Mouse (Mus musculus) kidney, embryonic 16.5 days (tissue): Measurements from ENCODE around the gene Dbp. TPM values are rescaled to one million over a fixed set of nuclear protein-coding genes. Genes with fewer than 3 reads are reported as not detected.

Experiments used
- ATAC-seq: fragments of 200-750 bp; cut with Nextera tagmentation; 2 replicates; pipeline ENCODE4 v1.8.0; 2017; ENCODE audit warnings: moderate TSS enrichment; ENCODE audit not compliant: low FRiP score, low TSS enrichment
- H3K27ac ChIP-seq: fragments of 300-500 bp; sonication (generic); 2 replicates; pipeline ENCODE4 v1.5.1; 2014; ENCODE audit warnings: low read length
- H3K27me3 ChIP-seq: fragments of 300-500 bp; sonication (generic); 2 replicates; pipeline ENCODE4 v1.6.1; 2014; ENCODE audit warnings: low read length, control low read depth, mixed read lengths; ENCODE audit not compliant: insufficient read depth
- H3K36me3 ChIP-seq: fragments of 300-500 bp; sonication (generic); 2 replicates; pipeline ENCODE4 v1.6.1; 2014; ENCODE audit warnings: low read length, control low read depth, mixed read lengths; ENCODE audit not compliant: insufficient read depth
- H3K4me1 ChIP-seq: fragments of 300-500 bp; sonication (generic); 2 replicates; pipeline ENCODE4 v1.6.1; 2014; ENCODE audit warnings: low read length, control low read depth, mixed read lengths; ENCODE audit not compliant: insufficient read depth
- H3K4me2 ChIP-seq: fragments of 300-500 bp; sonication (generic); replicated peaks from 2 replicates; pipeline ENCODE4 v1.6.1; 2014; ENCODE audit warnings: low read depth, low read length
- H3K4me3 ChIP-seq: fragments of 300-500 bp; sonication (generic); 2 replicates; pipeline ENCODE4 v1.5.1; 2014; ENCODE audit warnings: mild to moderate bottlenecking, low read length
- H3K9ac ChIP-seq: fragments of 300-500 bp; sonication (generic); replicated peaks from 2 replicates; pipeline ENCODE4 v1.6.1; 2014; ENCODE audit warnings: low read length
- H3K9me3 ChIP-seq: fragments of 300-500 bp; sonication (generic); 2 replicates; pipeline ENCODE4 v1.6.1; 2016; ENCODE audit warnings: low read length, control low read depth
- WGBS: fragments of 180-500 bp; shearing (Covaris S2); extraction: QIAGEN DNeasy Blood & Tissue Kit; methylation state at CpG from one replicate; pipeline ENCODE4 v1.1.7; 2014; 5-methylcytosine and 5-hydroxymethylcytosine counted together
- polyA plus RNA-seq: library from polyadenylated mRNA; unstranded; fragments of >200 nt; fragmentation: Nextera tagmentation; extraction: Ambion mirVana; gene quantifications from 2 replicates; pipeline ENCODE4 v1.2.1, GENCODE M21; 2015

The Dbp gene
- polyA plus RNA-seq, 1 experiment from 2014 or later, result 4.3 TPM

DNA sequence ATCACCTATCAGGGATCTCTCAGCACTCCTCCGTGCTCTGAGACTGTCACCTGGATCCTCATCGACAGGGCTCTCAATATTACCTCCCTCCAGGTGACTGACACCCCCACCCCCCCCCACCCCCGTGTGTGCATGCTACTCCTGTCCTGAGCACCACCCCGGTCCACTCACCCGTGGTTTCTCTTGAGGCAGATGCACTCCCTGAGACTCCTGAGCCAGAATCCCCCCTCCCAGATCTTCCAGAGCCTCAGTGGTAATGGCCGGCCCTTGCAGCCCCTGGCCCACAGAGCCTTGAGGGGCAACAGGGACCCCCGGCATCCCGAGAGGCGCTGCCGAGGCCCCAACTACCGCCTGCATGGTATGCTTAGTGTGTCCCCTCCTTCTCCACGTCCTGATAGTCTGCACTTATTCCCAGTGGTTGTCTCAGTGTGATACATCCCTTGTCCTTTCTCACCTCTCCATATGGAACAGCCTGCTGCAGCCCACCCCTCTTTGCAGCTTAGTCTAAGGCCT, 1.3 kb upstream of the Dbp start:
- peak overlapping the region; percentile 94 for H3K4me2 ChIP-seq
- WGBS, result 43% methylated on average over 12 of the region's 12 CpGs
- no peak; the same call in 1 of the 2 replicates for ATAC-seq
- H3K36me3 ChIP-seq, result no peaks in the 10 kb centered on the region
- peak overlapping the region; percentile 74 for H3K9ac ChIP-seq
- H3K4me3 ChIP-seq, result peak overlapping the region; percentile 71
- no peaks in the 10 kb centered on the region for H3K9me3 ChIP-seq
- peaks cover 57% of the 10 kb centered on the region for H3K4me1 ChIP-seq
- peak overlapping the region; percentile 86 for H3K27ac ChIP-seq
- H3K27me3 ChIP-seq, result peaks cover 20% of the 10 kb centered on the region

DNA sequence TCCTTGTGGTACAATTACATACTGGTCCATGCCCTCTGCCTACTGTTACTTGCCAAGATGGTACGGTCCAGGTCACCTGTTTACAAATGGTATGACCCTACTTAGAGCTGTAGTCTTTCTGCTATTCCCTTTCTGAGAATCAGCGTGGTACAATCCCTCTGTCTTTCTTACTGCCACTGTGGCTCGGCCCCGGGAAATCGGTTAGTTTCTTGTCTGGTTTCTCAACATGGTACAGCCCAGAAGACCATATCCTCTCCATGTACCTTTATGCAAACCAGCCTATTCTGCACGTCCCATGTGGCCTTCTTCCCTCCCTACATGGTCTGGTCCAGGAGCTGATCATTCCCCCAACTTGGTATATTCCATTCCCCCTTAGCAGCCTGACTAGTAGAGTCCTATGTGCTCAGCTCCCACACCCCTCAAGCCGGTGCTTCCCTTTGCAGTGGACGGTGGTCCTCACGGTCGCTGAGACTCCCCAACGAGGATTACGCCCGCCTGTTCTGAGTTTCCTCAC, 785 bp upstream of the Dbp start:
- ATAC-seq, result peak; percentile 40
- peak overlapping the region; percentile 86 for H3K27ac ChIP-seq
- peak overlapping the region; percentile 74 for H3K9ac ChIP-seq
- H3K4me3 ChIP-seq, result peak overlapping the region; percentile 71
- peaks cover 15% of the 10 kb centered on the region for H3K27me3 ChIP-seq
- peaks cover 62% of the 10 kb centered on the region for H3K4me1 ChIP-seq
- no peaks in the 10 kb centered on the region for H3K36me3 ChIP-seq
- no peaks in the 10 kb centered on the region for H3K9me3 ChIP-seq
- under 1% methylated on average over 13 of the region's 13 CpGs for WGBS
- peak overlapping the region; percentile 94 for H3K4me2 ChIP-seq

DNA sequence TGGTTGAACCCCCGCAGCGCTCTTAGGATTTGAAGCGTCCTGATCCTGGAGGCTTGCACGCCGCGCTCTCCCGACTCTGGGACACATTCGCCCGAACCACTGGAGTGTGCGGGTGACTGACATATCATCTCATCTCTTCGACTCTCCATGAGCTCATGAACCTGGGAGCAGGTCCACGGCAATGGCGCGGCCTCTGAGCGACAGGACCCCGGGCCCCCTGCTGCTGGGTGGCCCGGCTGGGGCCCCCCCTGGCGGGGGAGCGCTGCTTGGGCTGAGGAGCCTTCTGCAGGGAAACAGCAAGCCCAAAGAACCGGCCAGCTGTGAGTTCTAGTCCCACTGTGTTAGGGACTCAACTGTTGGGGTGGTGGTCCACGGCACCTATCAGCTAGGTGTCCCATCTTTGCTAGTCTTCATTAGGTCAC, 566 bp downstream of the Dbp start:
- H3K27me3 ChIP-seq, result peaks cover 1% of the 10 kb centered on the region; the same call in 1 of the 2 replicates
- no peak; the same call in none of the 2 replicates for ATAC-seq
- under 1% methylated on average over 21 of the region's 21 CpGs for WGBS
- peak overlapping the region; percentile 83 for H3K27ac ChIP-seq
- H3K9me3 ChIP-seq, result no peaks in the 10 kb centered on the region
- peaks cover 56% of the 10 kb centered on the region for H3K4me1 ChIP-seq
- peaks cover 4% of the 10 kb centered on the region for H3K36me3 ChIP-seq
- peak overlapping the region; percentile 94 for H3K4me2 ChIP-seq
- peak overlapping the region; percentile 89 for H3K9ac ChIP-seq
- H3K4me3 ChIP-seq, result peak overlapping the region; percentile 71

DNA sequence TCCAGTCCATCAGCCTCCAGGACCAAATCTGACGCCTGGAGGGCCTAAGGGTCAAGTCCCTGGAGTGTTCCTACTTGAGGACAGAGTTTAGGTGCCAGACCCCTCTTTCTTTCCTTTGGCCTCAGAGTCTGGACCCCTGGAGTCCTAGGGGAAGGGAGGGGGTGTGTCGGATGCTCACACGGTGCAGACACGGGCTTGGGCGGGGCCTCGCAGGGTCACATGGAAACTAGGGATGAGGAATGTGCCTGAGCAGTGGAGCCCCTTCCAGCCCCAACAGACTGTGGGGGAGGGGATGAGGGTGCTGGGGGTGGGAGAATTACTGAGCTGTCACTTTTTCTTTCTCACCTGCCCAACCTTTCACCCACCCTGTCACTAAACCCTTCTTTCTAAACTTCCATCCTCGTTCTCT, 989 bp downstream of the Dbp start:
- WGBS, result 2% methylated on average over 7 of the region's 7 CpGs
- peaks cover 8% of the 10 kb centered on the region for H3K36me3 ChIP-seq
- peak; percentile 10; the same call in 1 of the 2 replicates for ATAC-seq
- no peaks in the 10 kb centered on the region for H3K27me3 ChIP-seq
- H3K9ac ChIP-seq, result peak overlapping the region; percentile 89
- H3K4me3 ChIP-seq, result peak overlapping the region; percentile 71
- peak overlapping the region; percentile 94 for H3K27ac ChIP-seq
- peak overlapping the region; percentile 94 for H3K4me2 ChIP-seq
- peaks cover 53% of the 10 kb centered on the region for H3K4me1 ChIP-seq
- H3K9me3 ChIP-seq, result no peaks in the 10 kb centered on the region

DNA sequence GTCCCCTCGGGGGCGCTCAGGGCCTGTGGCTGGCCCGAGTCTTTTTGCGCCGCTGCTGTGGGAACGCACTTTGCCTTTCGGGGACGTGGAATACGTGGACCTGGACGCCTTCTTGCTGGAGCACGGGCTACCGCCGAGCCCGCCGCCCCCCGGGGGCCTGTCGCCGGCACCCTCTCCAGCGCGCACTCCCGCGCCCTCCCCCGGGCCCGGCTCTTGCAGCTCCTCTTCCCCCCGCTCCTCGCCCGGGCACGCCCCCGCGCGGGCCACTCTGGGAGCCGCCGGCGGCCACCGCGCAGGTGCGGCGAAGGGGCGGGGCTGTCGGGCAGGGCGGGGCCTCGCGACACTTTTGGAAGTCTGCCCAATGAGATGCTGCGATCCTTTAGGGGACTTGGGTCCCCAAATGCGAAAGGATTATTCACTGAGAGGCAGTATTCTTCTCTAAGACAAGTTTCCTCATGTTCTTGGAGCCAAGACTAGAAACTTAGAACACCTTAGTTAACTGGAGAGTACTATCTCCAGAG, 1.9 kb downstream of the Dbp start:
- H3K36me3 ChIP-seq, result peaks cover 17% of the 10 kb centered on the region
- peak overlapping the region; percentile 89 for H3K9ac ChIP-seq
- peak overlapping the region; percentile 94 for H3K27ac ChIP-seq
- H3K4me1 ChIP-seq, result peaks cover 44% of the 10 kb centered on the region
- no peaks in the 10 kb centered on the region for H3K9me3 ChIP-seq
- H3K4me2 ChIP-seq, result peak overlapping the region; percentile 94
- ATAC-seq, result no peak
- WGBS, result under 1% methylated on average over 37 of the region's 45 CpGs
- H3K4me3 ChIP-seq, result peak overlapping the region; percentile 71
- H3K27me3 ChIP-seq, result no peaks in the 10 kb centered on the region

DNA sequence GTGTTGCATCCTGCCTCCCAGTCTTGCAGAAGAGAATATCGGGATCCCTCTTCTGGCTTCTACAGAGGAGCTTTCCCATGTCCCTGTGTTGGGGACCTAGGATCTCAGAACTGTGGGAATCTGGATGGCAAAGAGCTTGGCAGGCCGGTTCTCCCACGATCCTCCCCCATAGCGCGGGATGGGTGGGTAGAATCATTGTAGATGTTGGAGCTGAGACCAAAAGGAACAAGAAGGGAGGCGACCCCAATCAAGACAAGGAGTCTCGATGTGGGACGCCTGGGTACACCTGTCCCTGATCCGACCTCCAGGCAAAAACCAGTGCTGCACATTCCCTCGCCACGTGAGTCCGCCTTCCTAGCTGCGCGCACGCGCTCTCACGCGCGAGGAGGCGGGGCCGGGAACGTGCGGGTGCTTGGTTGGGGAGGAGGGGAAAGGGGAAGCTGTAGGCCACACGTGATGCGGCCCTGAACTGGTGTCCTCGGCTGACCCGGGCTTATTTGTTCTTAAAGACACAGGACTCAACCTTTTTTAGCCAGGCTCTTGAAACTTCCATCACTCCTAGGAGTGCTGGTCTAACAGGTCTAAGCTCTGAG, 2.6 kb downstream of the Dbp start:
- WGBS, result under 1% methylated on average over 27 of the region's 27 CpGs
- H3K9me3 ChIP-seq, result no peaks in the 10 kb centered on the region
- ATAC-seq, result peak; percentile 2; the same call in 1 of the 2 replicates
- peaks cover 24% of the 10 kb centered on the region for H3K36me3 ChIP-seq
- H3K27me3 ChIP-seq, result no peaks in the 10 kb centered on the region
- peaks cover 44% of the 10 kb centered on the region for H3K4me1 ChIP-seq
- H3K9ac ChIP-seq, result peak overlapping the region; percentile 89
- H3K27ac ChIP-seq, result peak overlapping the region; percentile 94
- H3K4me3 ChIP-seq, result peak overlapping the region; percentile 71
- H3K4me2 ChIP-seq, result peak overlapping the region; percentile 94

DNA sequence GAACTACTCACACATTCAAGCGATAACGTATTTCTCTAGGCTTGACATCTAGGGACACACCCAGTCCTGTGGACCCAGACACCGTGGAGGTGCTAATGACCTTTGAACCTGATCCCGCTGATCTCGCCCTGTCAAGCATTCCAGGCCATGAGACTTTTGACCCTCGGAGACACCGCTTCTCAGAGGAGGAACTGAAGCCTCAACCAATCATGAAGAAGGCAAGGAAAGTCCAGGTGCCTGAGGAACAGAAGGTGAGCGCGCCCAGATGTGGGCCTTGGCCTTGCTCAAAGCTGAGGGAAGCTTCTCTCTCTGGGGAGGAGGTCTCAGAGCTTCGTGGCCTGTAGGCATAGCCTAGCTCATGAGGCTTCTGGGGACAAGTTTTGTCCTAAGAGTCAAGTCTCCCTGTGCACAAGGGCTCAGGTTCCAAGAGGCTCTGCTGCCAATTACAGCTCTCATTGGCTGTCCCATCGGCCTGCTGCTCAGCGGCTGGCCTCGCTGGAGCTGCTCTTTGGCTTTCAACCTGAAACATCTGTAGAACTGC, 3.4 kb downstream of the Dbp start:
- Histone ChIP-seq H3K4me3 (peak overlapping the region; percentile 71), H3K4me1 (peaks cover 44% of the 10 kb centered on the region)

DNA sequence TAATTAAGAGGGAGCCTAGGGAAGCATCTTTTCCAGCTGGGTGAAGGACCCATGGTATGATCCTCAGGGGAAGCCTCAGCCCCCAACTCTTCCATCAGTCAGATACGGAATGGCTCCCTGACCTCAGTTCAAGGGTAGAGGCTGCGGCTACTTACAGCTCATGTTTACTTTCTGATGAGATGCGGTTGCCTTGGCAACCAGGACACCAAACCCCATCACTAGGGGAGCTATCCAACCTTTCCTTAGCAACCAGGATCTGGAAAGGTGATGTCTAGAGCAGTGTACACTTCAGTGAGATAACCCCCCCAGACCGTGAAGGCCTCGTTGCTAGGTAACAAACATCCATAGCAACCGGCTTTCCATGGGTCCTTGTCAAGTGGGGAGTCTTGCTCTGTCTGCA, 4.1 kb downstream of the Dbp start:
- H3K9me3 ChIP-seq, result no peaks in the 10 kb centered on the region
- H3K27me3 ChIP-seq, result no peaks in the 10 kb centered on the region
- H3K27ac ChIP-seq, result no peak overlapping the region
- 54% methylated on average over 6 of the region's 6 CpGs for WGBS
- H3K4me3 ChIP-seq, result no peak overlapping the region
- H3K9ac ChIP-seq, result 0 out of 2 replicates have a peak overlapping the region, but pooled peaks have one; percentile 89
- H3K4me1 ChIP-seq, result peaks cover 40% of the 10 kb centered on the region
- no peak for ATAC-seq
- peaks cover 34% of the 10 kb centered on the region for H3K36me3 ChIP-seq
- H3K4me2 ChIP-seq, result no peak overlapping the region

More for the DNA sequence above, 3.4 kb downstream of the Dbp start:
- Histone ChIP-seq H3K9me3 (no peaks in the 10 kb centered on the region), H3K27me3 (no peaks in the 10 kb centered on the region), H3K4me2 (peak overlapping the region; percentile 94), H3K9ac (peak overlapping the region; percentile 89; the same call in 1 of the 2 replicates), H3K27ac (peak overlapping the region; percentile 94), H3K36me3 (peaks cover 32% of the 10 kb centered on the region)
- no peak for ATAC-seq
- WGBS, result 26% methylated on average over 13 of the region's 13 CpGs

DNA sequence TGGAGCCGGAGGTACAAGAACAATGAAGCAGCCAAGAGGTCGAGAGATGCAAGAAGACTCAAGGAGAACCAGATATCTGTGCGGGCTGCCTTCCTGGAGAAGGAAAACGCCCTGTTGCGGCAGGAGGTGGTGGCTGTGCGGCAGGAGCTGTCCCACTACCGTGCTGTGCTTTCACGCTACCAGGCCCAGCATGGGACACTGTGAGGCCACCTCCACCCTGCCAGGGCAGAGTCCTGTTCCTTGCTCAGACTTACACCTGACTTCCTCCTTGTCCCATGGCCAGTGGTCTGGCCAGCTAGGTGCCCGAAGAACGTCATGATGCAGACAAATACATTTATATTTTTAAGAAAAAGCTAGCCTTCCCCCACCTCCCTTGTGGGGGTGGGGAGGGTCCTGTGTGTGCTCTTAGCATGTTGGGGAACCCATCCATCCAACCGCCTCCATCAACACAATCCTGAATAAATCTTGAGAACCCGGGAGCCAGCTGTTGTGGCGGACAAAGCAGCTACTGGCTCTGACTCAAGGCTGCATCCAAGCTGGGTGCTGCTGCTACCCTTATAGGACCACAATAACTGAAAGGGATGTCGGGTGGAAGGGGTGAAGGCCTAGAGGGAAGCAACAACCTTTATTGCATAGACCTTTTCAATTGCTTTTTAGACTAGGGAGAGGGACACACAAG, 4.9 kb downstream of the Dbp start:
- H3K9me3 ChIP-seq, result no peaks in the 10 kb centered on the region
- peaks cover 47% of the 10 kb centered on the region for H3K4me1 ChIP-seq
- no peak overlapping the region for H3K27ac ChIP-seq

More for the DNA sequence above, 4.9 kb downstream of the Dbp start:
- ATAC-seq, result no peak
- Histone ChIP-seq H3K9ac (no peak overlapping the region), H3K4me3 (no peak overlapping the region), H3K4me2 (no peak overlapping the region), H3K27me3 (no peaks in the 10 kb centered on the region), H3K36me3 (peaks cover 34% of the 10 kb centered on the region)
- WGBS, result 87% methylated on average over 14 of the region's 14 CpGs
